Mouse (Mus musculus) ES-E14 (cell line): ENCODE measurements around the gene Mars. TPM values are rescaled to one million over a fixed set of nuclear protein-coding genes. Genes with fewer than 3 reads are reported as not detected.

Experiments used
- DNase-seq: peaks from one replicate; pipeline ENCODE4 v3.0.0-alpha.2; 2013; ENCODE audit warnings: low read depth, low spot score
- H3K27ac ChIP-seq: 2 replicates; pipeline ENCODE4 v1.5.1; 2012; ENCODE audit warnings: low read depth, mild to moderate bottlenecking, low read length, moderate library complexity, mixed read lengths; ENCODE audit not compliant: poor library complexity, insufficient read depth, severe bottlenecking
- H3K36me3 ChIP-seq: 2 replicates; pipeline ENCODE4 v1.6.1; 2012; ENCODE audit warnings: mild to moderate bottlenecking, low read length, moderate library complexity, mixed read lengths; ENCODE audit not compliant: control insufficient read depth, poor library complexity, insufficient read depth, severe bottlenecking
- H3K4me1 ChIP-seq, 2 experiments: fragments of 150-350 bp in 1 of 2; sonication (generic) in 1 of 2; 2 replicates each; pipeline ENCODE4 v1.6.1; 2012; ENCODE audit warnings: low read length in 2 of 2, mild to moderate bottlenecking in 1 of 2, mixed read lengths in 1 of 2; ENCODE audit not compliant: control insufficient read depth in 2 of 2, insufficient read depth in 2 of 2, poor library complexity in 1 of 2
- H3K4me3 ChIP-seq, 2 experiments: fragments of 150-350 bp in 1 of 2; sonication (generic) in 1 of 2; 2 replicates each; pipeline ENCODE4 v1.5.1; 2012; ENCODE audit warnings: low read length in 2 of 2, low read depth in 1 of 2, mild to moderate bottlenecking in 1 of 2, mixed read lengths in 1 of 2; ENCODE audit not compliant: insufficient read depth in 1 of 2, poor library complexity in 1 of 2, severe bottlenecking in 1 of 2
- H3K9ac ChIP-seq: 2 replicates; pipeline ENCODE4 v1.6.1; 2012; ENCODE audit warnings: low read depth, mild to moderate bottlenecking, low read length, mixed read lengths; ENCODE audit not compliant: poor library complexity, insufficient read depth, severe bottlenecking
- H3K9me3 ChIP-seq: fragments of 150-350 bp; sonication (generic); 2 replicates; pipeline ENCODE4 v1.6.1; 2012; ENCODE audit warnings: low read depth, mild to moderate bottlenecking, low read length; ENCODE audit not compliant: control insufficient read depth, insufficient read depth
- CHD2 ChIP-seq: IDR thresholded peaks from 2 replicates; pipeline ENCODE4 v1.6.1; 2014; ENCODE audit warnings: mild to moderate bottlenecking, low read depth, low read length, inconsistent platforms
- HCFC1 ChIP-seq: IDR thresholded peaks from 2 replicates; pipeline ENCODE4 v1.6.1; 2012; ENCODE audit warnings: low read length, inconsistent platforms, borderline replicate concordance; ENCODE audit not compliant: insufficient read depth
- MAFK ChIP-seq: IDR thresholded peaks from 2 replicates; pipeline ENCODE4 v1.6.1; 2014; ENCODE audit warnings: mild to moderate bottlenecking, low read depth, low read length, inconsistent platforms; ENCODE audit not compliant: insufficient read depth
- ZC3H11A ChIP-seq: IDR thresholded peaks from 2 replicates; pipeline ENCODE4 v1.6.1; 2012; ENCODE audit warnings: low read depth, mild to moderate bottlenecking, inconsistent platforms, low read length, borderline replicate concordance
- ZNF384 ChIP-seq: IDR thresholded peaks from 2 replicates; pipeline ENCODE4 v1.6.1; 2012; ENCODE audit warnings: low read depth, low read length, inconsistent platforms
- in situ Hi-C, 2 experiments: fragments of 600-800 bp; cut with MboI; formaldehyde crosslinking; loops; one replicate each; pipeline ENCODE4 v1.15.1; 2025; ENCODE audit warnings: low sequenced_read_pairs in 2 of 2, inconsistent platforms in 1 of 2; ENCODE audit not compliant: unreplicated experiment in 2 of 2
- total RNA-seq: library from RNA; depleted of rRNA; stranded (reverse); fragments of 300-350 nt; gene quantifications from 2 replicates; pipeline ENCODE4 v1.2.3, GENCODE M21; 2012; rRNA removed

The Mars gene
- total RNA-seq, 1 experiment, result 206 TPM

- Histone ChIP-seq H3K4me3 (no peak overlapping the region), H3K36me3 (no peaks in the 10 kb centered on the region; the same call in 1 of the 2 replicates), H3K27ac (no peak overlapping the region), H3K4me1 (peaks cover 0 to 11% of the 10 kb centered on the region in 2 experiments; a peak in 1 of 4 replicates), H3K9me3 (no peaks in the 10 kb centered on the region), H3K9ac (no peak overlapping the region)
- TF ChIP-seq MAFK (no peak), CHD2 (no peak), ZC3H11A (no peak), ZNF384 (no peak), HCFC1 (no peak)
- no peak for DNase-seq
- in situ Hi-C loops, result no loop called here
These were observed 53.8 kb downstream of the Mars start for GRCm38 (mm10) chr10:127257790-127258189.

- TF ChIP-seq CHD2, result no peak
- TF ChIP-seq MAFK, result no peak
- no peak for TF ChIP-seq ZNF384
- TF ChIP-seq HCFC1, result no peak
- no peak for TF ChIP-seq ZC3H11A
- Histone ChIP-seq H3K9ac (no peak overlapping the region), H3K4me1 (peaks cover 0 to 8% of the 10 kb centered on the region in 2 experiments; a peak in 2 of 4 replicates), H3K36me3 (no peaks in the 10 kb centered on the region; the same call in 1 of the 2 replicates), H3K27ac (no peak overlapping the region), H3K4me3 (no peak overlapping the region), H3K9me3 (no peaks in the 10 kb centered on the region)
- in situ Hi-C loops, result no loop called here
- peak; percentile 80 for DNase-seq
These were observed 55.8 kb downstream of the Mars start for GRCm38 (mm10) chr10:127255625-127256345.

- H3K9ac ChIP-seq, result no peak overlapping the region
- H3K9me3 ChIP-seq, result no peaks in the 10 kb centered on the region
- peaks cover 1% of the 10 kb centered on the region; the same call in 1 of the 2 replicates for H3K36me3 ChIP-seq
- H3K27ac ChIP-seq, result no peak overlapping the region
- H3K4me1 ChIP-seq, result peaks cover 0 to 5% of the 10 kb centered on the region in 2 experiments; a peak in 2 of 4 replicates
- TF ChIP-seq ZC3H11A, result no peak
- TF ChIP-seq CHD2, result no peak
- TF ChIP-seq MAFK, result no peak
- no peak for TF ChIP-seq HCFC1
- TF ChIP-seq ZNF384, result no peak
- no peak overlapping the region for H3K4me3 ChIP-seq
- no peak for DNase-seq
- in situ Hi-C loops, result no loop called here
These were observed 60.8 kb downstream of the Mars start for GRCm38 (mm10) chr10:127250810-127251209.

Other genes starting within 250 kb of the Mars start
- 502 and 522 TPM in 2 replicates for gene Cdk4, start 248.3 kb downstream of the Mars start, total RNA-seq
- gene Tspan31, start 241.5 kb downstream of the Mars start, total RNA-seq, result 121 and 154 TPM in 2 replicates
- gene Agap2, start 236.5 kb downstream of the Mars start, total RNA-seq, result 1.4 and 2.0 TPM in 2 replicates
- 29.4 and 48.6 TPM in 2 replicates for gene Os9, start 190.7 kb downstream of the Mars start, total RNA-seq
- 4.5 and 8.6 TPM in 2 replicates for gene B4galnt1, start 146.6 kb downstream of the Mars start, total RNA-seq
- gene Slc26a10, start 131.1 kb downstream of the Mars start, total RNA-seq, result 7.4 and 12.2 TPM in 2 replicates
- gene Arhgef25, start 121.7 kb downstream of the Mars start, total RNA-seq, result 39.2 and 87.7 TPM in 2 replicates
- gene Dtx3, start 116.1 kb downstream of the Mars start, total RNA-seq, result 29.5 and 75.5 TPM in 2 replicates
- 41.7 and 47.4 TPM in 2 replicates for gene Pip4k2c, start 100.2 kb downstream of the Mars start, total RNA-seq
- gene Kif5a, start 48.4 kb downstream of the Mars start, total RNA-seq, result 6.2 and 11.2 TPM in 2 replicates
- 139 and 157 TPM in 2 replicates for gene Dctn2, start 45.4 kb downstream of the Mars start, total RNA-seq
- gene Mbd6, start 22.8 kb downstream of the Mars start, total RNA-seq, result 15.8 and 18.0 TPM in 2 replicates
- gene Arhgap9, start 10.2 kb upstream of the Mars start, total RNA-seq, result 2.6 and 5.1 TPM in 2 replicates
- gene Gli1, start 30.2 kb upstream of the Mars start, total RNA-seq, result 14.9 and 47.3 TPM in 2 replicates
- 0.22 and 0.69 TPM in 2 replicates for gene Inhbe, start 42.6 kb upstream of the Mars start, total RNA-seq
- gene Inhbc, start 58.6 kb upstream of the Mars start, total RNA-seq, result 0.36 and 1.2 TPM in 2 replicates
- gene R3hdm2, start 68.5 kb upstream of the Mars start, total RNA-seq, result 25.5 and 26.1 TPM in 2 replicates
- 1.1 and 2.4 TPM in 2 replicates for gene Stac3, start 189.9 kb upstream of the Mars start, total RNA-seq
- 5.8 and 22.6 TPM in 2 replicates for gene Ndufa4l2, start 203.2 kb upstream of the Mars start, total RNA-seq
- gene Shmt2, start 210.7 kb upstream of the Mars start, total RNA-seq, result 169 and 266 TPM in 2 replicates
- gene Nxph4, start 222.8 kb upstream of the Mars start, total RNA-seq, result 0.76 and 1.6 TPM in 2 replicates